Mouse (Mus musculus) ES-Bruce4 (cell line): Measurements from ENCODE around the gene Cenpx. TPM values are rescaled to one million over a fixed set of nuclear protein-coding genes. Genes with fewer than 3 reads are reported as not detected.

Experiments
- H3K27ac ChIP-seq: 2 replicates; pipeline ENCODE4 v1.5.1; 2012; ENCODE audit warnings: low read length, inconsistent platforms; ENCODE audit not compliant: insufficient read depth
- H3K27me3 ChIP-seq: 2 replicates; pipeline ENCODE4 v1.6.1; 2012; ENCODE audit warnings: mild to moderate bottlenecking, low read length, inconsistent platforms; ENCODE audit not compliant: control insufficient read depth, poor library complexity, insufficient read depth, severe bottlenecking
- H3K36me3 ChIP-seq: 2 replicates; pipeline ENCODE4 v1.6.1; 2012; ENCODE audit warnings: inconsistent platforms, mild to moderate bottlenecking, low read length, moderate library complexity; ENCODE audit not compliant: control insufficient read depth, poor library complexity, insufficient read depth, severe bottlenecking
- H3K4me1 ChIP-seq: one replicate; pipeline ENCODE4 v1.8.1; 2011; ENCODE audit warnings: low read length; ENCODE audit not compliant: control insufficient read depth, insufficient read depth
- H3K4me3 ChIP-seq: 2 replicates; pipeline ENCODE4 v1.5.1; 2011; ENCODE audit warnings: low read depth, mild to moderate bottlenecking, low read length
- H3K9ac ChIP-seq: 2 replicates; pipeline ENCODE4 v1.6.1; 2012; ENCODE audit warnings: low read depth, mild to moderate bottlenecking, inconsistent platforms; ENCODE audit not compliant: poor library complexity, severe bottlenecking
- H3K9me3 ChIP-seq: replicated peaks from 2 replicates; pipeline ENCODE4 v1.6.1; 2012; ENCODE audit warnings: mild to moderate bottlenecking, low read length, inconsistent platforms; ENCODE audit not compliant: control insufficient read depth, poor library complexity, insufficient read depth, severe bottlenecking
- CTCF ChIP-seq: IDR thresholded peaks from one replicate; pipeline ENCODE4 v1.8.1; 2011; ENCODE audit warnings: low read depth, low read length
- EP300 ChIP-seq: IDR thresholded peaks from 2 replicates; pipeline ENCODE4 v1.6.1; 2011; ENCODE audit warnings: low read depth, low read length; ENCODE audit not compliant: insufficient read depth
- POLR2A ChIP-seq: IDR thresholded peaks from one replicate; pipeline ENCODE4 v1.8.1; 2011; ENCODE audit warnings: low read length; ENCODE audit not compliant: insufficient read depth
- polyA plus RNA-seq: library from polyadenylated mRNA; stranded (reverse); fragments of >200 nt; gene quantifications from 2 replicates; pipeline ENCODE4 v1.2.4, GENCODE M21; 2011; ENCODE audit warnings: low read depth; ENCODE audit not compliant: missing spikeins, insufficient read depth, insufficient read length

Gene Cenpx
- polyA plus RNA-seq, 1 experiment: 45.3 TPM

GRCm38 (mm10) chr11:120747974-120748373, 34.4 kb upstream of the Cenpx start:
- Histone ChIP-seq H3K27me3 (no peaks in the 10 kb centered on the region), H3K4me3 (no peak overlapping the region), H3K27ac (no peak overlapping the region), H3K9me3 (no peaks in the 10 kb centered on the region), H3K9ac (no peak overlapping the region), H3K4me1 (no peaks in the 10 kb centered on the region), H3K36me3 (no peaks in the 10 kb centered on the region)
- no peak for TF ChIP-seq POLR2A
- TF ChIP-seq CTCF: no peak
- TF ChIP-seq EP300: no peak

GRCm38 (mm10) chr11:120744121-120744701, 30.7 kb upstream of the Cenpx start:
- H3K27ac ChIP-seq: no peak overlapping the region
- H3K27me3 ChIP-seq: no peaks in the 10 kb centered on the region
- no peaks in the 10 kb centered on the region for H3K36me3 ChIP-seq
- H3K9me3 ChIP-seq: no peaks in the 10 kb centered on the region
- no peak overlapping the region for H3K4me3 ChIP-seq
- H3K9ac ChIP-seq: no peak overlapping the region
- no peaks in the 10 kb centered on the region for H3K4me1 ChIP-seq
- TF ChIP-seq CTCF (no peak), EP300 (no peak), POLR2A (no peak)

GRCm38 (mm10) chr11:120740981-120741380, 27.4 kb upstream of the Cenpx start:
- H3K9me3 ChIP-seq: no peaks in the 10 kb centered on the region
- no peak for TF ChIP-seq CTCF
- no peak for TF ChIP-seq EP300
- TF ChIP-seq POLR2A: no peak
- no peaks in the 10 kb centered on the region for H3K4me1 ChIP-seq
- no peak overlapping the region for H3K27ac ChIP-seq
- no peaks in the 10 kb centered on the region for H3K27me3 ChIP-seq
- no peak overlapping the region for H3K9ac ChIP-seq
- no peak overlapping the region for H3K4me3 ChIP-seq
- no peaks in the 10 kb centered on the region for H3K36me3 ChIP-seq

GRCm38 (mm10) chr11:120736424-120736823, 22.9 kb upstream of the Cenpx start:
- Histone ChIP-seq H3K9ac (no peak overlapping the region), H3K9me3 (no peaks in the 10 kb centered on the region), H3K4me1 (no peaks in the 10 kb centered on the region), H3K27me3 (no peaks in the 10 kb centered on the region), H3K27ac (no peak overlapping the region), H3K4me3 (no peak overlapping the region), H3K36me3 (no peaks in the 10 kb centered on the region)
- TF ChIP-seq CTCF (no peak), EP300 (no peak), POLR2A (no peak)

GRCm38 (mm10) chr11:120733521-120733920, 20.0 kb upstream of the Cenpx start:
- TF ChIP-seq CTCF (no peak), POLR2A (no peak), EP300 (no peak)

GRCm38 (mm10) chr11:120731858-120732680, 18.5 kb upstream of the Cenpx start, which contains the start of gene Cbr2:
Cbr2 (minus strand) TSS chr11:120732114.
- Histone ChIP-seq H3K4me3 (no peak within 1 kb of the TSS), H3K27ac (no peak within 1 kb of the TSS), H3K9ac (no peak within 1 kb of the TSS), H3K4me1 (peaks cover 2% of the 10 kb centered on the region), H3K9me3 (no peaks in the 10 kb centered on the region), H3K27me3 (no peaks in the 10 kb centered on the region), H3K36me3 (no peaks in the 10 kb centered on the region)
- TF ChIP-seq CTCF (no peak), EP300 (no peak), POLR2A (no peak)

More at GRCm38 (mm10) chr11:120733521-120733920, 20.0 kb upstream of the Cenpx start:
- Histone ChIP-seq H3K27me3 (no peaks in the 10 kb centered on the region), H3K4me3 (no peak overlapping the region), H3K4me1 (peaks cover 2% of the 10 kb centered on the region), H3K9ac (no peak overlapping the region), H3K9me3 (no peaks in the 10 kb centered on the region), H3K27ac (no peak overlapping the region), H3K36me3 (no peaks in the 10 kb centered on the region)
